Mouse (Mus musculus) neural tube, embryonic 10.5 days (tissue): ENCODE measurements around the gene Hoga1.
"Not testable (repeated sequence)": the region's sequence is repeated elsewhere in the genome, so short reads cannot be mapped to it uniquely, and the experiment has no call there.

Experiments used
- DNase-seq: peaks from one replicate; pipeline ENCODE4 v3.0.0-alpha.2; 2017; ENCODE audit warnings: low spot score; ENCODE audit errors: extremely low spot score

Hoga1 gene

DNA sequence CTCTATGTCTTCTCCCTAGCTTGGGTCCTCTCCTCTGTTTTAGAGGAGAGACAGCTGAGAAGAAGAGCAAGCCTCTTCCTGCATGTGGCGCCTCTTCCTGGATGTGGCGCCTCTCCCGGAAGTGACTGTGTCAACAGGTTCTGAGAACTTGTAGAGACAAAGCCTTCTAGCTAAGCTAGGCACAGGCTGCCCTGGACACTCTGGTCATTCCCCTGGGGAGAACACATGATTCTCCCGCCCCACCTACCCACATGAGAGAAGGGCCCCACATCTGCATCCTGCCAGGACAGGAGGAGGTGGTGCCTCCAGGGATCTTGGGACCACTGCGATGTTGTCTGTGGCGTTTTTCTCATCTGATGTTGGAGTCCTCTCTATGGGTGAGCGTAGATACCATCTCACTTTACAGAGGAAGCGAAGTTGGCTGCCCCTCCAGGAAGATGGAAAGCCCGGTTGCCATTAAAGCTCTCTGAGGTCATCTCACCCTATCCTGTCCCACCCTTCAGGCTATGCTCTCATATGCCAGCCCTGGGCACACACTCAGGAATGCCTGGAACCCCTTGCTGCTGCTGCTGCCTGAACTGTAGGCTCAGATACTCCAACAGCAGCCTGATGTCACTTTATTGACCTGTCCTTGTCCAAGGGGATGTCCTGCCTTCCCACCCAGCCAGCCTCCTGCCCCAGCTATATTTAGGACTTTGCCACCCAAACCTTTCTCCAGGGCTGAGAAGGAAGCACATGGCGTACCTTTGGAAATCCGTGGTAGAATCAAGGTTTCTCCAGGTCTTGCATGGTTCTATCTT is 23.2 kb downstream of the Hoga1 start:
- no peak for DNase-seq

DNA sequence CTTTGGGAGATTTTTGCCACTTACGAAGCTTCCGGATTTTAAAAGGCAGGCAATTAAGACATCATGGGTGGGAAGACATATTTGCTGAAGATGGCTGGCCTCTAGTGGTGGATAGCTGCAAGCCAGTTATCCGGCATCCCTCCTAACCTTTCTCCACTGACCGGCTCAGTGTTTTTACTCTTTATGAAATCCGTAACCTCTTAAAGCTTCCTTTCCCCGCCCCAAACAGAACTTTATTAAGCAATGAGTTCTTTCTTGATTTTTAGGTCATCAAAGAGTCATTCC is 23.8 kb downstream of the Hoga1 start:
- DNase-seq, result no peak

DNA sequence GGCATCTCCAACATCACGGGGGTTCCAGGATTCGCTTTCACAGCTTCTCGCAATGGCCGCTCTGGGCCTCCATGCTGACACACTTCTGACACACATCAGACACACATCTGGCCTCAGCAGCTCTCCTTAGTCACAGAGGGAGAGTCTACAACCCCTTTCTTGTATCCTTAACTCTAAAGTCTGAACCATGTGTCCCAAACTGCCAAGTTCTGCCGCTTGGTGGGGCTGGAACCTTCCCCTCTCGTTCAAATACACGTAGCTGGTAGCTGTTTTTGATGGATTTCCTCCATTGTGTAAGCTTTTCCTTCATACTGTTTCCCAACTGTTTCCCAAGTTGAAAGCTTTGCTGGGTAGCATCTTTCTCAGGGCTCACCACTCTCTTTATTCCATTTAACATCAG is 25.8 kb downstream of the Hoga1 start:
- DNase-seq, result no peak

DNA sequence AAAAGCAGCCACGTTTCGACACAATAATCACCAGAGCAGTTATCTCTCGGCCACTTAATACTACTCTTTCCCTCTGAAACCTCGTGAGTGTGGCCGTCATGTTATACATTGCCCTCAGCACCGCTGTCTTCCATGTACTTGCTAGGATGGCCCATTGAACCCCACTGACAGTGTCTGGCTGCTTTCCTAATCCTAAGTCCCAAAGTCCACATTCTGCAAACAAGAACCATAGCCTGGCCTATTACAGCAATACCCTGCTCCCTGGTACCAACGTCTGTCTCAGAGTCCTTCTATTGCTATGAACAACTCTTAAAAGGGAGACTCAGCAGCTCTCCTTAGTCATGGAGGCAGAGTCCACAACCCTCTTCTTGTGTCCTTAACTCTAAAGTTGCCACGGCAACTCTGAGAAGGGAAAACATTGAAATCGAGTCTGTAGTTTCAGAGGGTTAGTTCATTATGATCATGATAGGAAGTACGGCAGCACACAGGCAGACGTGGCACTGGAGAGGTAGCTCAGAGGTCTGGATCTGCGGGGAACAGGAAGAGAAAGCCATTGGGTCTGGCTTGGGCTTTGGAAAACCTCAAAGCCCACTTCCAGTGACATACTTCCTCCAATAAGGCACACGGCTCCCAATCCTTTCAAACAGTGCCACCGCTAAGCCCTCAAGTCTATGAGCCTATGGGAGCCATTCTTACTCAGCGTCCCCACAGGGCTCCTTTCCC is 26.6 kb downstream of the Hoga1 start:
- DNase-seq, result no peak

DNA sequence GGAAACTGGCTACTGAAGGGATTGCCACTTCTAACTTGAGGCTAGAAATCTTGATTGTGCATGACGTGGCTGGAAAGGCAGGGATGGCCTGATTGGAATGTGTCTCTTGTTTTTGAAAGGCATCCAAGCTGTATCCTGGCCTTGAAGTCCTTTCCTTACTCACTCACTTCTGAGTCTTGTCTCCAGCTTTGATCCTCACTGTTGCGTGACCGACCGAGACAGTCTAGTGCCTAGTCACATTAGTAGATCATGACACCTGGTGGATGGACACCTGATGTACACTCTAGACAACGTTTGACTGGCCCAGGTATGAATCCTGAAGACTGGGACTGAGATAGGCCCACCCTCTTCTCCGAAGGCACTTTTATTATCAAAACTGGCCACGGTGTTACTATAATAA is 27.4 kb downstream of the Hoga1 start:
- DNase-seq, result no peak

DNA sequence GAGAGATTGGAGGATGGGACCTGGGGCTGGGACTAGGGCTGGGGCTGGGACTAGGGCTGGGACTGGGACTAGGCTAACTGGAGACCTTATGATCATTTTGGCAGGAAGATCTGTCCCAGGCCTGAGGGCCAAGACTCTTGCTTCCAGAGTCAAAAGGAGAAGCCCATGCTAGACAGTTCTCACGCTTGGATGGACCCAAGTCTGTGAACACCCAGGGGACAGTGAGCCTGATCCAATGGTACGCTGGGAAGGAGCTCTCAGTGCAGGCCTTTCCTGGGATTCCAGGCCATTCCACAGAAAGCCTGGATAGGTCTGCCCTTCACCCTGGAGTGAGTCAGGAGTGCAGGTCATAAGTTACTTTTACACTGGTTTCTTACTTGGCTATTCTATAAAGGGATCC is 29.6 kb downstream of the Hoga1 start:
- DNase-seq, result no peak

DNA sequence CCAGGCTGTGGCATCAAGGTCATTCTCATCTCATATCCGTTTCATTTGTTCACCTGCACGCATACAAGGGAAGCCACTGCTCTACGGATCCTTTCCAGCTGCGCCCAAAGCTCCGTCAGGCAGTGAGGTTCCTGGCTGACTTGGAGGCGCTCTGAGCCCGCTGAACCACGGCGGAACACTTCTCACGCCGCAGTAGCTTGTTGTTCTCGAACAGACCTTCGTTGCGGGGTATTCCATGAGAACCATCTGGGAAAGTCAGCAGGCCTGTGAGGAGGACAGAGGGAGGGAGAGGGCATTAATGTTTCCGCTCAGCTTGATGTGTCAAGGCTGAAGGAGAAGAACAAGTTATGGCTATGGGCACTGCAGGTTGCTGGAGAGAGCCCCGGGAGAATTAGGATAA is 30.6 kb downstream of the Hoga1 start:
- DNase-seq, result no peak

DNA sequence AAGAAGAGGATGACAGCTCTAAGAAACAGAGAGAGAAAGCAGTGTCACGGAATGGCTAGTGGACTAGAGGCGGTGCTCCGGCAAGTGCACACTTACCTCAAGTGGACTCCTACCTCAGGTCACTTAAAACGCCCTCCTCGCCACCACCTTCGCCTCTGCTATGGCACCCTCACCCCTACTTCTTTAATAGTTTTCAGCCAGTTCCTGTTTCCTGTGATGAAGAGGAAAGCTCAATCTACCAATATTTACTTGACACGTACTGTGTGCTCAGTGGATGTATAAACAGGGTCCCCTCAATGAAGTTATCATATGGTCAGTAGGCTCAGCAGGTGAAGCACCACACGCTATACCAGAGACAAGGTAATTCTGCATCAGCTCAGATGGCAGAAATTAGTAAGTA is 33.2 kb downstream of the Hoga1 start:
- DNase-seq, result no peak

DNA sequence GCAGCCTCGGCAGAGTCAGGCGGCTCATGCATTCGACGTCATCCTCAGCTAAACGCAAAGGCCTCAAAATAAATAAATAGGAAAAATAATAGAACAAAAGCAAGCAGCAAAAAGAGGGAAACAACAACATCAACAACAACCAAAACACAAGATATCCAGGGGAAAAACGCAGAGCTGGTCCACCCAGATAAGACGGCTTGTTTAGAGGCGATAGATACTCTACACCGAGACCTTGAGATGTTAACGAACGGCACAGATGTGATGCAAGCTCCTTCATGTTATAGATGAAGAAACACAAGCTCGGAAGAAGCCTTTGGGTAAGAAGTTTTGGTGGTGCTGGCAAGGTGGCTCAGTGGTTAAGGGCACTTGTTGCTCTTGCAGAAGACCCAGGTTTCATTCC is 33.6 kb downstream of the Hoga1 start:
- no peak for DNase-seq

DNA sequence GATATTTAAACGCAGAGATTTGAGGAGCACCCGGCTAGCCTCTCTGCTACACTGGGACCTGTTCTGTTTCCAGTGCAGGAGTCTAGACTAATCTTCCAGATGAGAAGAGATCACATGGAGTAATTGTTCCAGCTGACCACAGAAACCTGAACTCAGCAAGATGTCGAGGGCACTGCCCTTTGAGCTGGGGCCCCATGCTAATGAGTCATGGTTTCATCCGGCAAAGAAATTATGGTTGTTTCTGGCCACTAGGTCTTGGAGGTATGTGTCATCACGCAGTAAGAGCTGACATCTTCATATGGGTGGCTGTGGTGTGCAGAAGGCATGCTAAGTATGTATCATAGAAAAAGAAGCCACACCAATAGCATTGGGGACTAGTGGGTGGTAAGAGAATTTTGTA is 34.5 kb downstream of the Hoga1 start:
- no peak for DNase-seq

DNA sequence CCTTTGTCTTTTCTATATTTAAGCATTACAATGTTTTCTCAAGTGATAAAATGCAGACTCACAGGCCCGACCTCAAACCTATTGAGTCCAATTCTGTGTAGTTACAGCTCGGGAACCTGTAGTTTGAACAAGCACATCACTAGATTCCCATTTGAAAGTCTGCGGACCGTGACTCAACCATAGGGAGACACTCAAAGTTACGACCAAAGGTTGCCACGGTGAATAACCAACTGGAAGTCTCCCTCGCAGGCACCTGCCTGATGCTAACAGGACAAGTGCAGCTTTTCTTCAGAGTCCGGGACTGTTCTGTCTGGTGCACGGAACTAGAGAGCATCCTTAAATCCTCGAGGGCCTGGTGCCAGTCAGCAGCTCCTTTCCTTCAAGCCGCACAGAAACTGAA is 35.1 kb downstream of the Hoga1 start:
- DNase-seq, result no peak

DNA sequence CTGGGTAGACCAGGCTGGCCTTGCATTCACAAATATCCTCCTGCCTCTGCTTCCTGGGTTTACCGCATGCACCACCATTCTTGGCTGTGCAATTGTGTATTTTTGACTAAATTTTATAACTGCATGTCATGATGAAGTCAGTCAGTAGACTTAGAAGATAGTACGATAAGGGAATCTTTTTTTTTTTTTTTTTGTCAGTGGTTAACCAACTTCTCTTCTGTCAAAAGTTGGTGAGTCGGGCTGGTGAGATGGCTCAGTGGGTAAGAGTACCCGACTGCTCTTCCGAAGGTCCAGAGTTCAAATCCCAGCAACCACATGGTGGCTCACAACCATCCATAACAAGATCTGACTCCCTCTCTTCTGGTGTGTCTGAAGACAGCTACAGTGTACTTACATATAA is 36.2 kb downstream of the Hoga1 start:
- DNase-seq, result not testable (repeated sequence)

DNA sequence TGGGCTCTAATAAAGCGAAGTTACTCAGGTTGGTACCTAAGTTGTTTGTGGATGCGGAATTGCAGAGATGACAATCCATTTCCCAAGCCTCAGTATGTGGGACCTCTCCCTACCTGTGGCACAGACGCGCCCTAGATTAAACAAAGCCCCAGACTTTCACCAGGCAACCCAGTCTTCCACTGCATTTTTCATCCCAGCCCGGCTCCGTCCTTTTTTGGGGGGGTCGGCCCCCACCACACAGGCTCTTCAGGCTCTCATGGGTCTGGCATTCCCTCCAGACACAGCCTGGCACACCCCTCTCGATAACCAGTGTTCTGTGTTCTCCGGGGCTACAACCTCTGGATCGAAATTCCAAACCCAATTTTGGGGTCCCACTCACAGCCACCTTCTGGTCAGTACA is 40.3 kb downstream of the Hoga1 start:
- DNase-seq, result no peak

DNA sequence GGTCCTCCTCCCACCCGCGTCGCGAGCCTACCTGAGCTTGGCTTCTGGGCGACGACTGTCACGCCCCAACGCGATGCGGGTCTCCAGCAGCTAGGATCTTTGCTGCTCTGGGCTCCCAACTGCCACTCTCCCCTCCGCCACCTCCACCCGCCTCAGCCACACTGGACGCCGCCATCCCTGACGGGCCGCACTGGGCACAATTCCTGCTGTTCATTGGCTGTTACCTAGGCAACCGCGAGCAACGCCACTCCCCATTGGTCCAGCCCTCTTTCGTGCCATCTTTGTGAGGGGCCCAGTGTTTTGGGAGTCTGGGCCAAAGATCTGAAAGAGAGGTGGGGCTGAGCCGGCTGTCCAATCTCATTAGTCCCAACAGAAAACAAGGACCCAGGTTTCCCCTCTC is 40.8 kb downstream of the Hoga1 start, which contains the start of gene Morn4:
Gene Morn4, minus strand, starts transcription at position 192 of the 400 bp plus-strand sequence.
- peak; percentile 95 for DNase-seq

DNA sequence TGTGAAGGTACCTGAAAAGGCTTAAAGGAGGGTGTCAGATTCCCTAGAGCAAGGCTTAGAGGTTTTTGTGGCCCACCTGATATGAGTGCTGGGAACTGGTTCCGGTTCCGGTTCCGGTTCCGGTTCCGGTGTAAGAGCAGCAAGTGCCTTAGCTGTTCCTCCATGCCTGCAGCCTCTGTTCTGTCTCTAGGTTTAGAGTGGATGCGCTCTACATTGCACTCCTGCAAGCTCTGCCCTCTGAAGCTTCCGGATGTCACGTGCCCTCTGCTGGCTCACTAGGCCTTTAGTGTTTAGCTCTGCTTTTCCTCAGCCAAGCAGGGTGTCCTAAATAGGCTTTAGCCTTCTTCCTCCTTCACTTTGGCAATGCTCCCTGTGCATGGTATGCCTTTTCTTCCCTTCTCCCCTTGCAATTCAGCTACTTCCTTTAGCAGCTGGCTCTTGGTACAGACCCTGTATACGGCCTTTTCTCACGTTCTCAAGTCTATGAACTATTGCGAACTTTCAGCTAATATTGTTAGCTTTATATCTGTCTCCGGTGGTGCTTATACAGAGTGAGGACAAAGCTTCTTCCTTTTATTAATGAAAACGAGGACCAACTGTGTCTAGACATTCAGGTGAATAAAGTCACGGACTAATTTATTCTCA is 43.8 kb downstream of the Hoga1 start:
- peak; percentile 52 for DNase-seq

DNA sequence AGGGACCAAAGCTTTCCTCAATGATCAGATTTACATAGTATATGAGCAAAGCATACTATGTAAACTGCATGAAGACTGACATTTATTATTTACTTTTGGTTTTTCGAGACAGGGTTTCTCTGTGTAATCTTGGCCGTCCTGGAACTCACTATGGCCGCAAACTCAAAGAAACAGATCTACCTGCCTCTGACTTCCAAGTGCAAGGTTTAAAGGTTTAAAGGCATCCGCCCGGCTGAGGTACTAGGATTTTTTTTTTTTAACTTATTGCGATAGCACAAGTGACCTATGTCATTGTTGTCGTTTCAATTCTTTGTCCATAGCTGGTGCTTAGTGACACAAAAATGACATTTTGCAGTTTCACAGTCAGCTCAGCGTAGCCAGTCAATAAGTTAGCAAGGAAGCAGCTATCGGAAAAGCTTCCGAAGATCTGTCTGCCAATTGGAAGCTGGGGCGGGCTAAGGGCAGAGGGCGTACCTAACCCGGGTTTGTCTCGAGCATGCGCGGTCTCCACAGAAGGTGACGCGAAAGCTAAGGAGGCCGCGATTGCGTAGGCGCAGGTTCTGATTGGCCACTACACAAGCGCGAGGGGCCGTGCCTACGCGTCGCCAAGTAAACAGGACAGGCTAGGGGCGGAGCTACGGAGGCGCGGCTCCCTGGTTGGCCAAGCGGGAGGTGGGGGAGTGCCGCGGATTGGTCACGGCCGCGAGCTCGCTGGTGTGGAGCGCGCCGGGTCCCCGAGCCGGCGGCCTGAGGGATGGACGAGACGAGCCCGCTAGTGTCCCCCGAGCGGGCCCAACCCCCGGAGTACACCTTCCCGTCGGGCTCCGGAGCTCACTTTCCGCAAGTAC is 44.6 kb downstream of the Hoga1 start, which contains the start of gene Pi4k2a:
Gene Pi4k2a, plus strand, starts transcription at position 723 of the 848 bp plus-strand sequence.
- peak; percentile 97 for DNase-seq

DNA sequence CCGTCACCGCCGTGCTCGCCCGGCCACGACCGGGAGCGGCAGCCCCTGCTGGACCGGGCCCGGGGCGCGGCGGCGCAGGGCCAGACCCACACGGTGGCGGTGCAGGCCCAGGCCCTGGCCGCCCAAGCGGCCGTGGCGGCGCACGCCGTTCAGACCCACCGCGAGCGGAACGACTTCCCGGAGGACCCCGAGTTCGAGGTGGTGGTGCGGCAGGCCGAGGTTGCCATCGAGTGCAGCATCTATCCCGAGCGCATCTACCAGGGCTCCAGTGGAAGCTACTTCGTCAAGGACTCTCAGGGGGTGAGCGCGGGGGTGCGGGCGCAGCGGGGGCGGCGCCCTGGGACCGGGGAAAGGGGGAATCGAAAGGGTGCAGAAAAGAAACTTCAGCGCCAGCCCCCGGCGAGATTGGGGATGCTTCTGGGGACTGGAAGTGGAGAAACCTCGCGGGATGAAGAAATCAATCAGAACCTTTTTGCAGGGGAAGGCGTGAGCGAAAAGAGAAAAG is 45.3 kb downstream of the Hoga1 start:
- DNase-seq, result no peak

DNA sequence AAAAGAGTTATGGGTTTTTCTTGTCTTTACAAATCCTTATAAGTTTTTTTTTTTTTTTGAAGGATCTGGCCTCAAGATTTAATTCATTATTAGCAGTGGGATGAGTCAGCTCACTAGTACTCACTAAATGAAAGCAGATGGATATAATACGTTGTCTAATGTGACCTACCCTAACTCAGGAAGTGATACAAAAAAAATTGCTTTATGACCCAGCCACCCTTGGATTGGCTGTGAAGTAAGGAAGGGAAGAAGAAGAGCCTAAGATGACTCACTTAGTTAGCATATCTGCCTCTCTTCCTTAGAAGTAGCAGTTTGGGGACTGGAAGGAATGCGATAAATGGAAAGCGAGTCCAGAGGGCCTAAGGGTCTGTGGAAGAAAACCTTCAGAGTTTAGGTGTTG is 54.0 kb downstream of the Hoga1 start:
- no peak for DNase-seq

DNA sequence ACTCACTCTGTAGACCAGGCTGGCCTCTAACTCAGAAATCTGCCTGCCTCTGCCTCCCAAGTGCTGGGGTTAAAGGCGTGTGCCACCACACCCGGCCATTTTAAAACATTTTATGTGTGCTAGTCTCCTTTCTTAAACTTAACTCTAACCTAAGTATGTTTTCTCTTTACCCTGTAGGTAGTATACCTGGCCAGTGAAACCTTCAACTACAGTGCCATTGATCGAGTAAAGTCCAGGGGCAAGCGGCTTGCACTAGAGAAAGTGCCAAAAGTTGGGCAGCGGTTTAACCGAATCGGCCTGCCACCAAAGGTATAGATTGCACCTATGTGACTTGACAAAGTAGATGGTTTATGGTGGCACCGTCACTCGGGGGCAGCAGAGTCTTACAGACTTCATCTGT is 59.3 kb downstream of the Hoga1 start:
- no peak for DNase-seq

DNA sequence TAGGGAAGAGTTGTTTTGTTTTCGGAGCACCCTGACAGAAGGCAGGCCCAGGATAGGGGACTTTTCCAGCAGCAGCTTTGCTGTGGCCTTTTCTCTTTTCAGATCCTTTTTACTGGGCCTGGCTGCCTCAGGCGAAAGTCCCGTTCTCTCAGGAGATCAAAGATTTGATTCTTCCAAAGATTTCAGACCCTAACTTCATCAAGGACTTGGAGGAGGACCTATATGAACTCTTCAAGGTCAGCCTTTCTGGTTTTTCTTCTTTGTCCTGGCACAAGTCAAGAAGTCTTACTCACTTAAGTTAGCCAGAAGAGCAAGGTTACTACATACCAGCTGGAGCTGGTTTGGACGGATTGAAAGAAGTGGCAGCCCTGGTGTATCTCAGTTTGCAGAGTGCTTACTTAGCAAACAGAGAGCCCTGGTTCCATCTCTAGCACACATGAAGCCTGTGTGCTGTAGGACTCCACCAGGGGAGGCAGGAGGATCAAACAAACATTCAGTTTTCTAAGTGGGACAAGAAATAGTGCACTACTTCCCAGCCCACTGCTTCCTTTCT is 70.4 kb downstream of the Hoga1 start:
- no peak for DNase-seq

DNA sequence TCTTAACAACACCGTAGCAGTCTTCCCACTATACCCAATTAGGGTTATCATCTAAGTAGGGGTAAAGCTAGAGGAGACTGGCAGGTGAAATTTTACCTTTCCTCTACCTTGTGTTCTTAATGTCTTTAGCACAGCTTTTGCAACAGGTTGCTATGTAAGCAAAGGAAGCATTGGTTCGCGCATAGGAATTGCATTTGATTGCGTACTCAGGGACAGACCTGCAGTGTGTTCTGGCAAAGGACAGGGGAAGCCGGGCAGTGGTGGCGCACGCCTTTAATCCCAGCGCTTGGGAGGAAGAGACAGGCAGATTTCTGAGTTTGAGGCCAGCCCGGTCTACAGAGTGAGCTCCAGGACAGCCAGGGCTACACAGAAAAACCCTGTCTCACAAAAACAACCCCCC is 72.7 kb downstream of the Hoga1 start:
- no peak for DNase-seq
